Mouse (Mus musculus): ENCODE data around the gene Ust. TPM values are rescaled to one million over a fixed set of nuclear protein-coding genes. Genes with fewer than 3 reads are reported as not detected.
A peak's percentile ranks its signal among the peaks of the same experiment; 100 is the strongest.

The Ust gene
- polyA plus RNA-seq, 1 experiment from 2014 or later: 4.1 TPM

GRCm38 (mm10) chr10:8511760-8512159 lies 6.9 kb downstream of the Ust start:
- H3K9ac ChIP-seq (ENCODE audit: low read length): no peak overlapping the region
- no peak overlapping the region for H3K4me3 ChIP-seq (ENCODE audit: low read length)
- 43% methylated on average over 8 of the region's 8 CpGs for WGBS
- peaks cover 3% of the 10 kb centered on the region for H3K9me3 ChIP-seq (ENCODE audit: control insufficient read depth, low read length)
- H3K27ac ChIP-seq (ENCODE audit: low read length): no peak overlapping the region
- H3K36me3 ChIP-seq (ENCODE audit: control insufficient read depth, insufficient read depth, low read length): no peaks in the 10 kb centered on the region
- peaks cover 3% of the 10 kb centered on the region for H3K4me1 ChIP-seq (replicated peaks; ENCODE audit: control insufficient read depth, insufficient read depth, low read length)
- no peaks in the 10 kb centered on the region for H3K27me3 ChIP-seq (ENCODE audit: control insufficient read depth, insufficient read depth, low read depth, low read length)
- no peak for ATAC-seq (ENCODE audit: low read depth)
- H3K4me2 ChIP-seq (ENCODE audit: low read depth, low read length): no peak overlapping the region

GRCm38 (mm10) chr10:8506247-8506573 lies 12.4 kb downstream of the Ust start:
- no peak overlapping the region for H3K4me2 ChIP-seq (ENCODE audit: low read depth, low read length)
- 0 out of 2 replicates have a peak, but pooled peaks cover 2% of the 10 kb centered on the region for H3K36me3 ChIP-seq (ENCODE audit: control insufficient read depth, insufficient read depth, low read length)
- no peaks in the 10 kb centered on the region for H3K27me3 ChIP-seq (ENCODE audit: control insufficient read depth, insufficient read depth, low read depth, low read length)
- H3K27ac ChIP-seq (ENCODE audit: low read length): no peak overlapping the region
- H3K9ac ChIP-seq (ENCODE audit: low read length): no peak overlapping the region
- no peak overlapping the region for H3K4me3 ChIP-seq (ENCODE audit: low read length)
- H3K4me1 ChIP-seq (replicated peaks; ENCODE audit: control insufficient read depth, insufficient read depth, low read length): peaks cover 13% of the 10 kb centered on the region; the same call in 1 of the 2 replicates
- no peak for ATAC-seq (ENCODE audit: low read depth)
- H3K9me3 ChIP-seq (ENCODE audit: control insufficient read depth, low read length): no peaks in the 10 kb centered on the region; the same call in 1 of the 2 replicates
- 26% methylated on average over 3 of the region's 3 CpGs for WGBS

- H3K27me3 ChIP-seq (ENCODE audit: control insufficient read depth, insufficient read depth, low read depth, low read length): no peaks in the 10 kb centered on the region
- H3K4me1 ChIP-seq (replicated peaks; ENCODE audit: control insufficient read depth, insufficient read depth, low read length): peaks cover 13% of the 10 kb centered on the region; the same call in 1 of the 2 replicates
- peak overlapping the region; percentile 21; the same call in 1 of the 2 replicates for H3K27ac ChIP-seq (ENCODE audit: low read length)
- 26% methylated on average over 13 of the region's 13 CpGs for WGBS
- 0 out of 2 replicates have a peak, but pooled peaks cover 2% of the 10 kb centered on the region for H3K36me3 ChIP-seq (ENCODE audit: control insufficient read depth, insufficient read depth, low read length)
- H3K4me2 ChIP-seq (ENCODE audit: low read depth, low read length): peak overlapping the region; percentile 4; the same call in 1 of the 2 replicates
- H3K9me3 ChIP-seq (ENCODE audit: control insufficient read depth, low read length): no peaks in the 10 kb centered on the region; the same call in 1 of the 2 replicates
- H3K4me3 ChIP-seq (ENCODE audit: low read length): no peak overlapping the region
- peak; percentile 74 for ATAC-seq (ENCODE audit: low read depth)
- H3K9ac ChIP-seq (ENCODE audit: low read length): no peak overlapping the region
Measured at GRCm38 (mm10) chr10:8505346-8506246, 13.0 kb downstream of the Ust start.

- WGBS: 72% methylated on average over 4 of the region's 4 CpGs
- ATAC-seq (ENCODE audit: low read depth): peak; percentile 35; the same call in 1 of the 2 replicates
- H3K27ac ChIP-seq (ENCODE audit: low read length): no peak overlapping the region
Measured at GRCm38 (mm10) chr10:8504832-8505231, 13.8 kb downstream of the Ust start.

GRCm38 (mm10) chr10:8498951-8499891 lies 19.4 kb downstream of the Ust start:
- H3K4me2 ChIP-seq (ENCODE audit: low read depth, low read length): no peak overlapping the region
- no peaks in the 10 kb centered on the region for H3K27me3 ChIP-seq (ENCODE audit: control insufficient read depth, insufficient read depth, low read depth, low read length)
- peaks cover 5% of the 10 kb centered on the region for H3K4me1 ChIP-seq (replicated peaks; ENCODE audit: control insufficient read depth, insufficient read depth, low read length)
- 53% methylated on average over 13 of the region's 13 CpGs for whole genome bisulfite sequencing
- no peaks in the 10 kb centered on the region; the same call in 1 of the 2 replicates for H3K9me3 ChIP-seq (ENCODE audit: control insufficient read depth, low read length)
- H3K36me3 ChIP-seq (ENCODE audit: control insufficient read depth, insufficient read depth, low read length): 0 out of 2 replicates have a peak, but pooled peaks cover 2% of the 10 kb centered on the region
- no peak overlapping the region for H3K27ac ChIP-seq (ENCODE audit: low read length)
- H3K4me3 ChIP-seq (ENCODE audit: low read length): no peak overlapping the region
- ATAC-seq (ENCODE audit: low read depth): peak; percentile 7; the same call in 1 of the 2 replicates
- no peak overlapping the region for H3K9ac ChIP-seq (ENCODE audit: low read length)

More at GRCm38 (mm10) chr10:8504832-8505231, 13.8 kb downstream of the Ust start:
- no peak overlapping the region for H3K9ac ChIP-seq (ENCODE audit: low read length)
- H3K4me1 ChIP-seq (replicated peaks; ENCODE audit: control insufficient read depth, insufficient read depth, low read length): peaks cover 13% of the 10 kb centered on the region; the same call in 1 of the 2 replicates
- no peak overlapping the region for H3K4me2 ChIP-seq (ENCODE audit: low read depth, low read length)
- no peak overlapping the region for H3K4me3 ChIP-seq (ENCODE audit: low read length)
- 0 out of 2 replicates have a peak, but pooled peaks cover 2% of the 10 kb centered on the region for H3K36me3 ChIP-seq (ENCODE audit: control insufficient read depth, insufficient read depth, low read length)
- no peaks in the 10 kb centered on the region; the same call in 1 of the 2 replicates for H3K9me3 ChIP-seq (ENCODE audit: control insufficient read depth, low read length)
- no peaks in the 10 kb centered on the region for H3K27me3 ChIP-seq (ENCODE audit: control insufficient read depth, insufficient read depth, low read depth, low read length)

- Histone ChIP-seq H3K27me3 (ENCODE audit: control insufficient read depth, insufficient read depth, low read depth, low read length) (no peaks in the 10 kb centered on the region), H3K9me3 (ENCODE audit: control insufficient read depth, low read length) (no peaks in the 10 kb centered on the region), H3K4me2 (ENCODE audit: low read depth, low read length) (no peak overlapping the region), H3K9ac (ENCODE audit: low read length) (no peak overlapping the region), H3K27ac (ENCODE audit: low read length) (no peak overlapping the region), H3K36me3 (ENCODE audit: control insufficient read depth, insufficient read depth, low read length) (no peaks in the 10 kb centered on the region), H3K4me3 (ENCODE audit: low read length) (no peak overlapping the region), H3K4me1 (replicated peaks; ENCODE audit: control insufficient read depth, insufficient read depth, low read length) (peaks cover 5% of the 10 kb centered on the region)
- ATAC-seq (ENCODE audit: low read depth): no peak
- WGBS: 43% methylated on average over 5 of the region's 5 CpGs
Measured at GRCm38 (mm10) chr10:8495543-8496141, 23.0 kb downstream of the Ust start.

- WGBS: 62% methylated on average over 1 of the region's 1 CpGs
- no peak overlapping the region for H3K4me2 ChIP-seq (ENCODE audit: low read depth, low read length)
- H3K4me1 ChIP-seq (replicated peaks; ENCODE audit: control insufficient read depth, insufficient read depth, low read length): peaks cover 9% of the 10 kb centered on the region
- H3K9ac ChIP-seq (ENCODE audit: low read length): no peak overlapping the region
- H3K27me3 ChIP-seq (ENCODE audit: control insufficient read depth, insufficient read depth, low read depth, low read length): no peaks in the 10 kb centered on the region
- 0 out of 2 replicates have a peak, but pooled peaks have one; percentile 29 for ATAC-seq (ENCODE audit: low read depth)
- no peaks in the 10 kb centered on the region for H3K36me3 ChIP-seq (ENCODE audit: control insufficient read depth, insufficient read depth, low read length)
- H3K9me3 ChIP-seq (ENCODE audit: control insufficient read depth, low read length): no peaks in the 10 kb centered on the region
- H3K4me3 ChIP-seq (ENCODE audit: low read length): no peak overlapping the region
- H3K27ac ChIP-seq (ENCODE audit: low read length): no peak overlapping the region
Measured at GRCm38 (mm10) chr10:8491909-8492591, 26.6 kb downstream of the Ust start.

- no peak for ATAC-seq (ENCODE audit: low read depth)
- no peaks in the 10 kb centered on the region for H3K27me3 ChIP-seq (ENCODE audit: control insufficient read depth, insufficient read depth, low read depth, low read length)
- 51% methylated on average over 2 of the region's 2 CpGs for WGBS
Measured at GRCm38 (mm10) chr10:8487388-8487787, 31.2 kb downstream of the Ust start.

More at GRCm38 (mm10) chr10:8487388-8487787, 31.2 kb downstream of the Ust start:
- H3K4me2 ChIP-seq (ENCODE audit: low read depth, low read length): no peak overlapping the region
- H3K36me3 ChIP-seq (ENCODE audit: control insufficient read depth, insufficient read depth, low read length): no peaks in the 10 kb centered on the region
- 0 out of 2 replicates have a peak, but pooled peaks cover 4% of the 10 kb centered on the region for H3K4me1 ChIP-seq (replicated peaks; ENCODE audit: control insufficient read depth, insufficient read depth, low read length)
- H3K4me3 ChIP-seq (ENCODE audit: low read length): no peak overlapping the region
- H3K9me3 ChIP-seq (ENCODE audit: control insufficient read depth, low read length): no peaks in the 10 kb centered on the region
- no peak overlapping the region for H3K9ac ChIP-seq (ENCODE audit: low read length)
- H3K27ac ChIP-seq (ENCODE audit: low read length): no peak overlapping the region

Measured in lung, embryonic 16.5 days (tissue).